Comparison of ENCODE assay signal across 19 mouse cellular contexts in genomic region chr14:106179102-106179727, GRCm38 (mm10).
DNase-seq lines count a peak whose midpoint lies in the region; ATAC-seq and TF ChIP-seq lines count a peak whose summit lies in the region.
"Had no signal": no experiment of that assay in that cellular context is flagged by ENCODE, and none has a peak within 500 bp of the region (broad histone marks: within the 10 kb centered on the region; RNA-seq: fewer than 3 reads in every experiment).

No protein-coding gene starts in this region.

- H3K36me3 ChIP-seq in liver, embryonic 13.5 days = no peaks in the 10 kb centered on the region
- no peaks in the 10 kb centered on the region for H3K36me3 ChIP-seq in liver, embryonic 14.5 days (replicated peaks; ENCODE audit: control insufficient read depth, insufficient read depth, low read depth)
- H3K36me3 ChIP-seq: forebrain, embryonic 10.5 days; heart, embryonic 10.5 days; limb, embryonic 15.5 days; stomach, embryonic 15.5 days had no signal

- intact Hi-C loops in heart, postnatal 36 days (cut with DNase I) = no loop called here

- no peaks in the 10 kb centered on the region for H3K9me3 ChIP-seq in liver, embryonic 13.5 days (replicated peaks)
- H3K9me3 ChIP-seq in liver, embryonic 14.5 days (ENCODE audit: control insufficient read depth, low read length) = no peaks in the 10 kb centered on the region
- H3K9me3 ChIP-seq: forebrain, embryonic 10.5 days; heart, embryonic 10.5 days; limb, embryonic 15.5 days; stomach, embryonic 15.5 days had no signal

- TF ChIP-seq EP300 in liver, embryonic 14.5 days (IDR thresholded peaks at IDR 0.05; ENCODE audit: low read depth) = 0 out of 2 replicates have a peak, but pooled peaks have one; percentile 10

- H3K27ac ChIP-seq in liver, embryonic 13.5 days = no peak overlapping the region
- no peak overlapping the region for H3K27ac ChIP-seq in liver, embryonic 14.5 days
- H3K27ac ChIP-seq: forebrain, embryonic 10.5 days; heart, embryonic 10.5 days; hindbrain, postnatal 0 days; limb, embryonic 15.5 days; stomach, embryonic 15.5 days had no signal

- ATAC-seq in liver, embryonic 13.5 days (ENCODE audit: low read depth) = peak; percentile 23; the same call in 1 of the 2 replicates
- no peak for ATAC-seq in liver, embryonic 14.5 days (ENCODE audit: insufficient read depth)
- ATAC-seq: forebrain, postnatal 0 days; hindbrain, postnatal 0 days had no signal

- H3K4me3 ChIP-seq in liver, embryonic 13.5 days (replicated peaks) = no peak overlapping the region
- H3K4me3 ChIP-seq in liver, embryonic 14.5 days (ENCODE audit: insufficient read depth in 1 of 2, low read depth in 2 of 2, low read length in 2 of 2) = no peak overlapping the region
- H3K4me3 ChIP-seq: forebrain, embryonic 10.5 days; heart, embryonic 10.5 days; limb, embryonic 15.5 days; megakaryocyte, embryonic 14.5 days; stomach, embryonic 15.5 days had no signal

- no peak for DNase-seq in liver, embryonic 13.5 days
- DNase-seq in liver = no peak
- DNase-seq in MEL-GATA-1-ER (ENCODE audit: extremely low read depth, low read depth) = peak; percentile 69
- DNase-seq in liver, embryonic 14.5 days (ENCODE audit: low read depth in 3 of 3, low spot score in 3 of 3) = no peak
- DNase-seq in mesoderm, embryonic 11.5 days (ENCODE audit: low read depth, low spot score) = peak; percentile 22
- DNase-seq in heart, adult 18-20 months = no peak
- no peak for DNase-seq in heart, postnatal 36 days
- DNase-seq: adrenal gland, postnatal 14 days; cerebellum, adult 9-10 months; forebrain, postnatal 0 days; left cerebral cortex, postnatal 4 days; lung, postnatal 10 days; thymus, postnatal 25 days had no signal

- no peak for TF ChIP-seq CTCF in liver, embryonic 14.5 days (IDR thresholded peaks at IDR 0.05; ENCODE audit: low read depth)

- 30% methylated on average over 8 of the region's 8 CpGs for WGBS in liver, embryonic 13.5 days (ENCODE audit: insufficient replicate concordance)
- WGBS in liver, embryonic 14.5 days (ENCODE audit: insufficient replicate concordance) = 19% methylated on average over 8 of the region's 8 CpGs

- no peaks in the 10 kb centered on the region for H3K27me3 ChIP-seq in liver, embryonic 13.5 days
- no peaks in the 10 kb centered on the region for H3K27me3 ChIP-seq in liver, embryonic 14.5 days (ENCODE audit: control insufficient read depth, insufficient read depth, low read length)
- H3K27me3 ChIP-seq: limb, embryonic 15.5 days; megakaryocyte, embryonic 14.5 days; stomach, embryonic 15.5 days had no signal

- H3K4me1 ChIP-seq in liver, embryonic 13.5 days (replicated peaks) = no peaks in the 10 kb centered on the region
- H3K4me1 ChIP-seq in liver, embryonic 14.5 days (replicated peaks; ENCODE audit: control insufficient read depth in 2 of 2, insufficient read depth in 2 of 2, low read length in 1 of 2) = no peaks in the 10 kb centered on the region
- H3K4me1 ChIP-seq: heart, embryonic 10.5 days; limb, embryonic 15.5 days; megakaryocyte, embryonic 14.5 days; stomach, embryonic 15.5 days had no signal

- no peak overlapping the region for H3K4me2 ChIP-seq in liver, embryonic 13.5 days
- no peak overlapping the region for H3K4me2 ChIP-seq in liver, embryonic 14.5 days (ENCODE audit: low read depth)
- H3K4me2 ChIP-seq: limb, embryonic 15.5 days; stomach, embryonic 15.5 days had no signal

- H3K9ac ChIP-seq in liver, embryonic 13.5 days = no peak overlapping the region
- H3K9ac ChIP-seq in liver, embryonic 14.5 days (replicated peaks) = no peak overlapping the region
- H3K9ac ChIP-seq: forebrain, postnatal 0 days; limb, embryonic 15.5 days; stomach, embryonic 15.5 days had no signal

Comparison
In these comparisons a context has a peak if more than half of its experiments do, and no peak if none do; other contexts are left out.
1. DNase-seq: peak in MEL-GATA-1-ER (single experiment) and mesoderm, embryonic 11.5 days (single experiment); none in liver, embryonic 13.5 days (single experiment), liver (single experiment), liver, embryonic 14.5 days (0 of 3), heart, adult 18-20 months (0 of 2) and heart, postnatal 36 days (0 of 2).